Mouse (Mus musculus): ENCODE results near the gene Itsn1. TPM values are rescaled to one million over a fixed set of nuclear protein-coding genes. Genes with fewer than 3 reads are reported as not detected.

Gene Itsn1
- total RNA-seq, 2 experiments from 2014 or later = 118 to 127 TPM

DNA sequence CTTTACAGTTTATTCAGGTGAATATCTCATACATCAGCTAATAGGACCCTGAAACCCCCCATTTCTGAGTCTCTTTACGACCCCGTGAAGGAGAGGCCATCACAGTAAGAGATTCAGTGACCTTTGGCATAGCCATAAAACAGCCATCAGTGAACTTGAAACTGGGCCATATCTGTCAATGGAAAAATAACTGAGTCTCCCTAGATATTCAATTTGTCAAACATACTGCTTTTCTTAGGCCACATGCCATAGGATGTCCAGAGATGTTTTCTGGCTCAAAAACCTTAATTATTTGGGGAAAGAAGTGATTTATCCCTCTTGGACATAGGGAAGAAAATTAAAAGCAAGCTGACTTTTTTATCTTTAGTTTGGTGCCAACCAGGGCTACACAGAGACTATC lies 104.5 kb downstream of the Itsn1 start:
- intact Hi-C loops (cut with DNase I) = no loop called here
- no peak for DNase-seq (ENCODE audit: low spot score in 2 of 2)

DNA sequence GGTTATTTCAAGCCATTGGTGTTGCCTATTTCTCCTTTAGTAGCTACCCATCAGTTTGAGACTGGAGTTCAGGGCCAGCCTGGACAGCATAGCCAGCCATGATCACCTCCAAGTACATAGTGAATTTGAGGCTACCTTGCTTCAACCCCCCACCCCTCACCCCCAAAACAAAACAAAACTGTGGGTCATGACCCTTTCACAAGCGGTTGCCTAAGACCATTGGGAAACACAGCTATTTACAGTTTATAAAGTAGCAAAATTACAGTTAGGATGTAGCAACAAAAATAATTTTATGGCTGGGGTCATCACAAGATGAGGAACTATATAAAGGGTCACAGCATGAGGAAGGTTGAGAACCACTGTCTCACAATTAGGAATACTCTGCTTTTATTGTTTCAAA lies 104.9 kb downstream of the Itsn1 start:
- intact Hi-C loops (cut with DNase I) = no loop called here
- no peak for DNase-seq (ENCODE audit: low spot score in 2 of 2)

DNA sequence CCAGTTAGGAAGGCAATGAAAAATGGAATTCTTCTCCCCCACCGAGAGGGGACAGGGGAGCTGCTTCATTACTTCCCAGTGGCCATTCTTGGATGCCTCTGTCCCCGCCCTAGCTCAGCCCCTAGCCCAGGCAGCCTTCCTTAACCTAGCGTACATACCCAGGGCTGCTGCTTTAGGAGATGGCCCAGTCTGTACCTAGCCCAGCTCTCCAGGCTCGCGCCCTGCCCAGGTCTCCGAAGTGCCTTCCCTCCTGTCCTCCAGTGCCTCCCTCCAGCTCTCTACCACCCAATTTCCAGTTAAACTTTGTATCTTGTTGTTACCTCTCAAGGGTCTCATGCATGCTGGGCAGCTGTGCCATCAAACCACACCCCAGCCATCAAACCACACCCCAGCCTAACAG lies 106.7 kb downstream of the Itsn1 start:
- no peak for DNase-seq (ENCODE audit: low spot score in 2 of 2)
- intact Hi-C loops (cut with DNase I) = no loop called here

DNA sequence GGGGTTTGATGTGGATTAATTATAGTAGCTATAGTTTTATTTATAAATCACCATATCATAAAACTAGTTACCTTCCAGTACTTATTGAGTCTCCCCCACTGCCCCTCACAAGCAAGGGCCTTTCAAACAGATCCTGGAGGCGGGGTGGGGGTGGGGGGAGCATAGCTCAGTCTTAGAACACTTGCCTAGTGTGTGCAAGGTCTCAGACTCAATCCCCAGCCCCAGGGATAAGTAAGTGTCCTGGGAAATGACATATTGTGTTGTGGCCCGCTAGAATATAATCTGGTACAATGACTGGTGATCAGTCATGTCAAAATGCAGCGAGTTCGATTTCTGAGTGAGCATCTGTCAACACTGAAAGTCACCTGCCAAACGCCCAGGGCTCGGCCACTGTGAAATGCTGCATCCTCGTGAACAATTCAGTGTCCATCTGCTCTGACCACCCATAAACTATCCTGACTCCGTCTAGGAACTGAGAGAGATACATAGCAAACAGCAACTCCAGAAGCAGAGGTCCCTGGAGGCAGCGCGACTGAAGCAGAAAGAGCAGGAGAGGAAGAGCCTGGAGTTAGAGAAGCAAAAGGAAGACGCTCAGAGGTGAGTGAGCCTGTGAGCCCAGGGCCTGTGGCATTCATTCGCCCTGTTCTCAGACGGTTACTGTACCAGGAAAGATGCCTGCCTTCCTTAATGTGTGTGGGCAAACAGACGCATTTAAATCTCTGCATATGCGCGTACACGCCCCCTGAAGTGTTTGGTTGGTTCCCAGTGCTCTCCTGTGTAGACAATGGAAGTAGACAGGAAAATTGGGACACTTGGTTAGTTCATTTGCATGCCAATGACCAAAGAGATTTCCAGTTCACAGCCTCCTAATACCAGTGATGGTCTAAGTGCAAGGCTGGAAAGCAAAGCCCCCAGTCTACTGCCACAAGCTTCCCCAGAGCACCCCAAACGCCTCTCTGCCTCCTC lies 107.8 kb downstream of the Itsn1 start:
- no peak for DNase-seq (ENCODE audit: low spot score in 2 of 2)

DNA sequence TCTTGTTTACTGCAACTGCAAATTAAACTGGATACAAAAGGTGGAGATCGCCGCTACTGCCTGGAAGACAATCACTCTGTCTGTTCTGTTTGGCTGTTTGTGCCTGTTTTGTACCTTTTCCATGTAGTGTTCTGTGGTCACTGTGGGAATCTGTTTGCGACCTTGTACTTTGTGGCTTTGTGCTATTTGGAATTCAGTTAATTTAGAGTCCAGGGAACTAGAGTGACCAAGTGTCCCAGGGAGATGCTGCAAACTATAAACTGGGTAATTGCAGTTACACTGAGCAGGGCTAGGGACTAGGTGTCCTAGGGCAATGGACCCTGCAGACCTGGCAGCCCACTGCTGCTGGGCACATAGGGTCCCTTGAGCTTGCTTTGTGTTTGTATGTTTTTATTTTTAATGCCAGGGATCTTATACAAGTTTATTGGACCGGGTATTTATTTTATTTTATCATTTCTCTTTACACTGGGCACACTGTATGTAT lies 108.5 kb downstream of the Itsn1 start:
- intact Hi-C loops (cut with DNase I) = no loop called here
- DNase-seq (ENCODE audit: low spot score in 2 of 2) = no peak

More for the DNA sequence above, 107.8 kb downstream of the Itsn1 start:
- intact Hi-C loops (cut with DNase I) = no loop called here

DNA sequence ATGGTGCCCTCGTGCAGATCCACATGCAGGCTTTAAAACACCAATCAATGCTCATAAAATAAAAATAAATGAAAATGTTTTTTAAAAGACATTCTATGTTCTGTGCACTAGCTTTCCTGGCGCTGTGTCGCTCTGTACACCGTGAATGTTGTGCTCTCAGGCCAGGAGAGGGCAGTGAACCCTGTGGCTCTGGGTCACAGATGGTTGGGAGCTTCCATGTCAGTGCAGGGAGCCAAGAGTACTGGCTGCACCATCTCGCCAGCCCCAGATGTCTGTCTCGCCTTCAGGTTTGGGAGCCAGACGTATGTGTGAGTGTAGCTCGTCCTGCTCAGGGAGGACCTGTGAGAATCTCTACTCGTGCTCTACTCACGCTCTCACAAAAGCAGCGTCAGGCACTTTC lies 109.7 kb downstream of the Itsn1 start:
- DNase-seq (ENCODE audit: low spot score in 2 of 2) = no peak
- intact Hi-C loops (cut with DNase I) = no loop called here

DNA sequence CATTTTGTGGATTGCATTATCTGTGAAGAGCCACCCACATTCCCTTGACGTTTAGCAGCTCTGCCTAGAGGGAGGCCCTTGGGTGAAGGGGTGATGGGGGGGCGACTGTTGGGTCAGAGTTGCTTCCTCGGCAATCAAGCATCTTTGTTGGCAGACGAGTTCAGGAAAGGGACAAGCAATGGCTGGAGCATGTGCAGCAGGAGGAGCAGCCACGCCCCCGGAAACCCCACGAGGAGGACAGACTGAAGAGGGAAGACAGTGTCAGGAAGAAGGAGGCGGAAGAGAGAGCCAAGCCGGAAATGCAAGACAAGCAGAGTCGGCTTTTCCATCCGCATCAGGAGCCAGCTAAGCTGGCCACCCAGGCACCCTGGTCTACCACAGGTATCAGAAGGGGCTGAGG lies 110.4 kb downstream of the Itsn1 start:
- no peak for DNase-seq (ENCODE audit: low spot score in 2 of 2)
- intact Hi-C loops (cut with DNase I) = no loop called here

DNA sequence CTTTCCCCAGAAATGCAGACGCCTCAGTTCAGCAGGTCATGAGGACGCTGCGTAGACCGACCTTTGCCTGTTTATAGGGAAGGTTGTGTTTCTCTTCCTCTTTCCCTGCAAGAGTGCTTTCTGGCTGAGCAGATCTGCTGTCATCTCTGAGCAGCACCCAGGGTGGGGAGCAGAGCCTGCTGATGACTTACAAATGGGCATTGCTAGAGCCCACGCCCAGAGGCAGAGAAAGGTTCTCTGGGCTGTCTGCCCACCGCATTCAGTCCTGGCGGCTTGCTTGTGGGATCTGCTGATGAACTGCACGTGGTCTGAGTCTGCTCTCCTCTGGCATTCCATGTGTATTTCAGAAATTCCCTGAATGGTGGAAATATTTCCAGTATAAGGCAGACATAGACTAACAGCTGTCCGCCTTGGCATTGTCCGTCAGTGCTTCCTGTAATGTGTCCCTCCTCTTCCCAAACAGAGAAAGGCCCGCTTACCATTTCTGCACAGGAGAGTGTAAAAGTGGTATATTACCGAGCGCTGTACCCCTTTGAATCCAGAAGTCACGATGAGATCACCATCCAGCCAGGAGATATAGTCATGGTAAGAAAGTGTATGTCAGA lies 112.0 kb downstream of the Itsn1 start:
- no peak for DNase-seq (ENCODE audit: low spot score in 2 of 2)

DNA sequence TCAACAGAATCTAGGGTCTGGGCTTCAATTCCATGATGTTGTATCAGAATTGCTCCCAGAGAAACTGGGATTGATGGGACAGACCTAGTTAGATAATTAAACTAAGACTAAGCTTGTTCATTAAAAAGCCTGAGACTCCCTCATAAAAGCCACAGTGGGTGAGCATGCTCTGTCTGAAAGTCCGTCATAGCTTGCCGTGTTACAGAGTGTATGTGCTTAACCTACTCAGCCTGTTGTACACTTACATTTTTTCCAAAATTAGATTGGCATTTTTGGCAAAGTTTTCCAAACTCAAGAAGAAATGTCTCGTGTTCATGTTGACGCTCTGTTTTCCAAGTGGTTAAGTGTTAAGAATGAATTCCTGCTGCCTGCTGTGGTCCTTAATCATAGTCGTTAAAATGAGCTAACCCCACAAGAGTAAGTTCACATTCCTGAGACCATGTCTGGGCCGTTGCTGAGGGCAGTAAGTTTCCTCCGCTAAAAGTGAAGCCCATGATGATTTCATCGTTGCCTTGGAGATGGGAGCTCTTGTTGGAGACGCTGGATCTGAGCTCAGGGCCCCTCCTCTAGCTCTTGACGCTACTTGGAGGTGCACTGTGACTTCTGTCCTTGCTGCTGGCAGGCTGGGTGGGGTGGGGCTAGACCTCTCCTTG lies 117.1 kb downstream of the Itsn1 start:
- intact Hi-C loops (cut with DNase I) = no loop called here
- DNase-seq (ENCODE audit: low spot score in 2 of 2) = no peak

More for the DNA sequence above, 112.0 kb downstream of the Itsn1 start:
- intact Hi-C loops (cut with DNase I) = no loop called here

DNA sequence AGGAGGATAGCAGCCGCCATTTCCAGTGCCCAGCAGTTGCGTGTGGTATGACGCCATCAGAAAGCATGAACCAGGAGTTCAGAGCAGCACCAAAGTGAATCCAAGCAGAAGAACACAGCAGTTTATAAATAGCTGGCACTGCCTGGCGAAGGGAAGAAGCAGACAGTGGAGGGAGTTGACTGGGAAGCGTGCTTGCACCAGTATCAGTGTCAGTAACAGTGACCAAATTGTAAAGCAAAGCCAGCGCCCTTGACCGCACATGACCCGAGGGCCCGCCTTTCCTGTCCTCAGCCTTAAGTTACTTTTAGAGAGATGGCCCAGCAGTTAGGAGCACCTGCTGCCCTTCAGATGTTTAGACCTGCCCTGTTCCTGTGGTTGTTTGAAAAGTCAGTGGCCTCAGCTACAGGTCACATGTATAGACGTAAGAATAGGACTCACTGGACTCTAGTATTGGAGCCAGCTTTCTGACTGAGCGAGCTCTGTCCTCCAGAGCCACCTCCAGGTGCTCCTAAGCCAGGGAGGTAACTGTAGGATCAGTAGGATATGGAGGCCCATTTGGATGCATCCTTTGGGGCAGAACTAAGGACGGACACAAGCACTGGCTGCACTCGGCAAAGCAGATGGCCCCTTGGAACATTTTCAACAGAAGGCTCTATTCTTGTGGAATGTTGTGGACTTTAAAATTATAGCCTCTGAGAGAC lies 118.6 kb downstream of the Itsn1 start:
- intact Hi-C loops (cut with DNase I) = no loop called here
- DNase-seq (ENCODE audit: low spot score in 2 of 2) = no peak

DNA sequence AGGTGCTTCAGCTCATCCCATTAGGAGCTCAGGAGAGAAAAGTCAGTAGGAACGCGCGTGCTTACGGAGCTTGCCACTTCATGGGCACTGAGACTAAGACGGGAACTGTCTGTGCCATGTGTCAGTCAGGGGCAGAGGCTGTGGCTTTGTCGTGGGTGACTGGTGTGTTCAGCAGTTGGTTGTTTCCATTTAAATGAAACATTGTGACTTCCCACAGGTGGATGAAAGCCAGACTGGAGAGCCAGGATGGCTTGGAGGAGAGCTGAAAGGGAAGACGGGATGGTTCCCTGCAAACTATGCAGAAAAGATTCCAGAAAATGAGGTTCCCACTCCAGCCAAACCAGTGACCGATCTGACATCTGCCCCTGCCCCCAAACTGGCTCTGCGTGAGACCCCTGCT lies 119.4 kb downstream of the Itsn1 start:
- intact Hi-C loops (cut with DNase I) = no loop called here
- no peak for DNase-seq (ENCODE audit: low spot score in 2 of 2)

DNA sequence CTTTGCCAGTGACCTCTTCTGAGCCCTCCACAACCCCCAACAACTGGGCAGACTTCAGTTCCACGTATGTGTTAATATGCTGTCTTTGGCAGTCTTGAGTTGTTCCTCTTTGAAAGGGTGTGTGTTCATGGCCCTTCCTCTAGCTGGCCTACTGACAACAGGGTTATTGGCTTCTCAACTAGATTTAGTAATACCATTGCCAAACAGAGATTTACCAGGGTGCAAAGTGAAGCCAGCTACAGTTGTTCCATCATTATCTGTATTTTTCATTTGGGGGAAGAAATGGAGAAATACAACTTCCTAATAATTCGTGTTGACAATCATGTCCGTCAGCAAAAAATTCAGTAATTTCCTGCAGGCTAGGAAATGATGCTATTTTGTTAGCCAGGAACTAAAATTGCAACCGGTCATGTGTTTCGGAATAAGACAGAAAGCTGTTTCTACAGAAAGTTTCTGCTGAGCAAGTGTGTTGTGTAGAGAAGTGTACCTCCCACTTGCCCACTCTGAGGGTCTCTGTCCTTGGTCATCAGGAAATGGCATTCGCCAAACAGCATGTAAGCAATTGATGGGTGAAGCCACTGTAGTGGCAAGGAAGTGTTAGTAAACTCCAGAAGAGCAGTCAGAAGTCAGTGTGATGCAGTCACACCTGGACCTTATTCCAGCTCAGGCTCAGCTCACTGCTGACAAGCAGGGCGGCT lies 120.0 kb downstream of the Itsn1 start:
- intact Hi-C loops (cut with DNase I) = no loop called here
- DNase-seq (ENCODE audit: low spot score in 2 of 2) = no peak

DNA sequence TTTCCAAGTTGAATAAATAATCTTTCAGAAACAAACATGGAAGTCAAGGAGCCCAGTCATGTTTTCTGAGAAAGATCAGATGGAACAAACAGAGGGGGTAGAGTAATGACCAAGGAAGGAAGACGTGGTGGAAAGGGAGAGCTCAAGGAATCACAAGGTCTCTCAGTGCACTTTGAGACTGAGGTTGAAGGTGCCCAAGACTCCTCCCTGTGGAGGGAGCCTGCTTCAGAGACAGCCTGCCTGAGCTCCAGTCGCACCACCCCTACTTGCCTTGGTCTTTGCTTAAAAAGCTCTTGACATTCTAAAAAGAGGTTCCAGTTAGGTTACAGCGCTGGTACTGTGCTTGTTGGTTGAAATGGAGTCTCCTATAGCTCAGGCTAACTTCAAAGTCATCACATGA lies 121.1 kb downstream of the Itsn1 start:
- intact Hi-C loops (cut with DNase I) = no loop called here
- DNase-seq (ENCODE audit: low spot score in 2 of 2) = no peak

DNA sequence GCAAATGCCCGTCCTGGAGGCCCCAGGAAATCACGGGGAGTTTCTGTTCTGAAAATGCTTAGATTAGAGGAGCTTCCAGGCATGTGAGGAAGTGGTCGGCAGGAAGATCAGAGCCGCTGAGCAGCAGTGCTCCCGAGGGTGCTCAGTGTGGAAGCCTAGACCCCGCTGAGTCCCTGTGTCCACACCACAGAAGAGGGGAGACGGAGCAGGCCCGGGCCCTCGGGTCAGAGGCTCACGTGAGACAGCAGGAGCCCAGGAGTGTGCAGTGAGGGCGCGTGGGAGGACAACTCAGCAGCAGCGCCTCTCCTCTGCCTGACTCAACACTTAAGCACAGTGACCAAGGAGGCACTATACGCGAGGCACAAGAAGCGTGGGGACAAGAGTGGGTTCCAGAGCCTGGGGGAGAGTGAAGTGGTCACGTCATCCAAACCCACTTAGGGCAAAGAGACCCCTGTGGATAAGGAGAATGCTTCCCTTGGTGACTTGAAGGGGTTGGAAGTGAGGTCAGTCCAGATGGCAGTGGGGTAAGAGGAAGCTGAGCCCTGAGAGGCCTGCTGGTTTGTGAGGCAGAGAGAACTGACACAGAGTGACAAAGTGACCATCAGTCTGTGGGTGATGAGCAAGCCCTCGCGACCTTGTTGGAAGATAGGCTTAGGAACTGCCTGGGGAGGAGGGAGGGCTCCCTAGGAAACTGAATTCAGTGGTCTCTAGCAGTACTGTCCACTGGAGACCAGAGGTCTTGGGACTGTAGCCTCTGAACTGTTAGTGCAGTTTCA lies 122.6 kb downstream of the Itsn1 start:
- no peak for DNase-seq (ENCODE audit: low spot score in 2 of 2)
- intact Hi-C loops (cut with DNase I) = no loop called here

DNA sequence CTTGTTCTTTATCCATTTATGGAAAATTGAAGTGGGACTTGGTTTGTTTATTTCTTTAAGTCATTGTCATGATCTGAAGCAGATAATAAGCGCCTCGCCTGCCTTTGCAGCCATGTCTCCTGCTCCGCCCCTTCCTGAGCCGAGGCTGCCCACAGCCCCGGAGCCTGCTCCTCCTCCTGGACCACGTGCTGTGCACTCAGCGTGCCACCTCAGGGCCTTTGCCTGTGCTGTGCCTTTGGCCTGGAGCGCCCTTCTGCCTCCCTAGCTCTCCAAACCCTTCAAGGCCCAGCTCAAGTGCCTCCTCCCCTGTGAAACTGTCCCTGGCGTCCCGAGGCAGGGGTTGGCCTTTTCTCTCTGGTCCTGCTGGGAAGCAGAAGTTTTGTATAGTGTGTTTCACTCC lies 123.7 kb downstream of the Itsn1 start:
- DNase-seq (ENCODE audit: low spot score in 2 of 2) = no peak
- intact Hi-C loops (cut with DNase I) = no loop called here

DNA sequence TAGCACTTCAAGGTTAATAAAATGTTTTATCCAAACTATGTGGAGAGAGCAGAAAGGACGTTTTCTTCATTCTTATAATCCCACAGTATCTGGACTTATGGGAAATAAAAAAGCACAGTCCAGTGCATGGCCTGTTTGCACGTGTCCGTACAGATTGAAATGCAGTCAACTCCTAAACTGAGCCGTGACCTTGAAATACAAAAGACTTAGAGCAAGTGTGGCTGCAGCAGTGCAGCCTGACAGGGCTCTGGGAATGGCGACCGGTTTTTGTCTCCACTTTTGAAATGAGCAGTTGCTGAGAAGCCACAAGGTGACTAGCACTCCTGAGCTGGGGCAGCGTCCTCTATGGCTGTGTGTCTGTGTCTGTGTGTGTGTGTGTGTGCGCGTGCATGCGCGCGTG lies 124.1 kb downstream of the Itsn1 start:
- intact Hi-C loops (cut with DNase I) = no loop called here

DNA sequence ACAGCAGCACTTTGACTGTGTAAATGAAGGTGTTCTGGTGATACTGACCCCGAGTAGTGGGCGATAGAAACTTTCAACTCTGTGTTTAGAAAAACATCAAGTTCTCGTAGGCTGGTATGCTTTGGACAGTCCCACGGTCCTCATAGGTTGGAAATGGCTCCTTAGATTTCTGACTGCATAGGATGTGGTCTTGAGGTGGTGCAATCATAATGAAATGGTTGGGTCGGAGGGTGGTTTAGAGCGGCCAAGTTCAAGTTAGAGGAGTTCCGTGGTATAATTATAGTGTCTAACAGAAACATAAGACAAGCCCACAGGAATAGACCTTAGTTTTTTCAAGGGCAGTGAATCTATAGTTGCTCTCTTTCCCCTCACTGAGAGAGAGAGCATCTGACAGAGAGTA lies 129.6 kb downstream of the Itsn1 start:
- no peak for DNase-seq (ENCODE audit: low spot score in 2 of 2)
- intact Hi-C loops (cut with DNase I) = no loop called here

More for the DNA sequence above, 124.1 kb downstream of the Itsn1 start:
- DNase-seq (ENCODE audit: low spot score in 2 of 2) = no peak

DNA sequence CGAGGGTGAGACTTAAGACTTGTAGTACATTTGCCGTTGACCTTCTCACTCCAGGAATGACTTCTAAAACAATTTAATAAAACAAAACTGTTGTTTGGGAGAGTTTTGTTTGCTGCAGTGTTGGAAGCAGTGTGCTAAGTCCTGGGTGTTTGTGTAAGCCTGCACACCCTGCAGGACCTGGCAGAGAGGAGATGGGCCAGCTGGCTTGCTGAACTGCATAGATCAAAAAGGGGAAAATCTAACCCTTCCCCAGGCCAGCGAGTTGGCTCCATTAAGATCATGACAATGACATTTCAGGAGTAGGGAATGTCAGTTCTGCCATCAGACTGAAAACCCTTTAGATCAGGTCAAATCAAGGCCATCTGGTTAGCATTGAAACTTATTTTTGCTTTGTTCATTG lies 130.1 kb downstream of the Itsn1 start:
- intact Hi-C loops (cut with DNase I) = no loop called here
- DNase-seq (ENCODE audit: low spot score in 2 of 2) = no peak
